Mouse (Mus musculus) liver, embryonic 14.5 days (tissue): Measurements from ENCODE around the gene Nup210.

Experiments used
- CTCF ChIP-seq: IDR thresholded peaks from 2 replicates; pipeline ENCODE4 v1.5.1; 2016; ENCODE audit warnings: antibody characterized with exemption, low read depth, control low read depth
- EP300 ChIP-seq: IDR thresholded peaks from 2 replicates; pipeline ENCODE4 v1.6.1; 2016; ENCODE audit warnings: antibody characterized with exemption, low read depth

DNA sequence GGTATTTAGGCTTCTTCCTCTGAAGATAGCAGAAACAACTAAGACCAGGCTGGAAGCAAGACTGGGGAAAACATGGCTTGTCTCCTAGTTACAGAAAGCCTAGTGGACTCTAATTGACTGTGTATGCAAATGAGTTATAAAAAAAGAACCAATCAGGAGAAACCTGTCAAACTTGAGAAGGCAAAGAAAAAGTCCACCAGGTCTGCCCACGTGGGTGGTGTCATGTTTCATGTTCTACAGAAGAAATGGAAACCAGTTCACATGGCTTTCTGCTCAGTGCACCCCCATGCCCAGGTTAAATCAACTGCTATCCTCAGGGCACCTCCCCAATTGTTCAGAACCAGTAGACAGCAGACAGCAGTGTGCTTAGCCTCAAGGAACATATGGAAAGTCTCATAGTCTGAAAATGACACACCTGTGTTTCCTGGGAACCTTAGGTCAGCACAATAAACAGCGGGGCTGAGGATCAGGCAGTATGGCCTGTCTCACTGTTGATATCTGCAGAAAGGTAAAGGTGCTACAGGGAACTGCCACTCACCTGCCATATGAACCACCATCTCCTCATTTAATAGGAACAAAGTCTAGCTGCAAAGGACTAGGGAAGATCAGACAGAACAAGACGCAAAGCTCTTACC is 11.7 kb downstream of the Nup210 start:
- TF ChIP-seq CTCF (no peak), EP300 (no peak)
